Mouse (Mus musculus) liver, embryonic 14.5 days (tissue): ENCODE data around the gene Nemf. TPM values are rescaled to one million over a fixed set of nuclear protein-coding genes. Genes with fewer than 3 reads are reported as not detected.
"Not testable (repeated sequence)": the region's sequence is repeated elsewhere in the genome, so short reads cannot be mapped to it uniquely, and the experiment has no call there.

Source experiments
- ATAC-seq: fragments of 200-750 bp; cut with Nextera tagmentation; 2 replicates; pipeline ENCODE4 v1.8.0; 2017; ENCODE audit warnings: moderate number of reproducible peaks, mild to moderate bottlenecking, moderate library complexity; ENCODE audit not compliant: insufficient read depth
- DNase-seq, 3 experiments: peaks; one replicate each; pipeline ENCODE4 v3.0.0-alpha.2; 2012 to 2013; ENCODE audit warnings: low read depth in 3 of 3, low spot score in 3 of 3
- H3K27ac ChIP-seq: fragments of 300-500 bp; sonication (generic); 2 replicates; pipeline ENCODE4 v1.5.1; 2014; ENCODE audit warnings: moderate library complexity, mild to moderate bottlenecking, control low read depth, inconsistent platforms
- H3K27me3 ChIP-seq: fragments of 300-500 bp; sonication (generic); 2 replicates; pipeline ENCODE4 v1.6.1; 2014; ENCODE audit warnings: mild to moderate bottlenecking, low read length, moderate library complexity; ENCODE audit not compliant: control insufficient read depth, insufficient read depth
- H3K36me3 ChIP-seq: fragments of 300-500 bp; sonication (generic); replicated peaks from 2 replicates; pipeline ENCODE4 v1.6.1; 2014; ENCODE audit warnings: low read depth; ENCODE audit not compliant: control insufficient read depth, insufficient read depth
- H3K4me1 ChIP-seq, 2 experiments: fragments of 200-500 bp in 1 of 2; fragments of 300-500 bp in 1 of 2; sonication (generic) in 1 of 2; replicated peaks; 2 replicates each; pipeline ENCODE4 v1.6.1; 2012 to 2014; ENCODE audit warnings: antibody characterized with exemption in 1 of 2, inconsistent platforms in 1 of 2, low read length in 1 of 2; ENCODE audit not compliant: control insufficient read depth in 2 of 2, insufficient read depth in 2 of 2
- H3K4me2 ChIP-seq: fragments of 300-500 bp; sonication (generic); 2 replicates; pipeline ENCODE4 v1.6.1; 2014; ENCODE audit warnings: low read depth, mild to moderate bottlenecking, control low read depth, moderate library complexity
- H3K4me3 ChIP-seq, 2 experiments: fragments of 200-500 bp in 1 of 2; fragments of 300-500 bp in 1 of 2; sonication (generic) in 1 of 2; 2 replicates each; pipeline ENCODE4 v1.5.1; 2012 to 2014; ENCODE audit warnings: low read depth in 2 of 2, low read length in 2 of 2, mild to moderate bottlenecking in 2 of 2, control low read depth in 1 of 2, inconsistent platforms in 1 of 2, moderate library complexity in 1 of 2; ENCODE audit not compliant: insufficient read depth in 1 of 2
- H3K9ac ChIP-seq: fragments of 300-500 bp; sonication (generic); replicated peaks from 2 replicates; pipeline ENCODE4 v1.6.1; 2014; ENCODE audit warnings: mild to moderate bottlenecking, control low read depth, moderate library complexity
- H3K9me3 ChIP-seq: fragments of 300-500 bp; sonication (generic); 2 replicates; pipeline ENCODE4 v1.6.1; 2016; ENCODE audit warnings: low read length, mixed read lengths; ENCODE audit not compliant: control insufficient read depth
- CTCF ChIP-seq: IDR thresholded peaks from 2 replicates; pipeline ENCODE4 v1.5.1; 2016; ENCODE audit warnings: antibody characterized with exemption, low read depth, control low read depth
- EP300 ChIP-seq: IDR thresholded peaks from 2 replicates; pipeline ENCODE4 v1.6.1; 2016; ENCODE audit warnings: antibody characterized with exemption, low read depth
- WGBS: fragments of 180-500 bp; shearing (Covaris S2); extraction: QIAGEN DNeasy Blood & Tissue Kit; methylation state at CpG from one replicate; pipeline ENCODE4 v1.1.7; 2014; ENCODE audit not compliant: insufficient replicate concordance; 5-methylcytosine and 5-hydroxymethylcytosine counted together
- polyA plus RNA-seq, 2 experiments: library from polyadenylated mRNA; depleted of rRNA in 1 of 2; stranded (reverse) in 1 of 2; unstranded in 1 of 2; fragments of >200 nt; fragmentation: Nextera tagmentation in 1 of 2; extraction: Ambion mirVana in 1 of 2; gene quantifications; 2 replicates each; pipeline versions ENCODE4 v1.2.1 to v1.2.3; 2012 to 2014

Nemf gene
- polyA plus RNA-seq, 2 experiments = 11.1 to 33.7 TPM

DNA sequence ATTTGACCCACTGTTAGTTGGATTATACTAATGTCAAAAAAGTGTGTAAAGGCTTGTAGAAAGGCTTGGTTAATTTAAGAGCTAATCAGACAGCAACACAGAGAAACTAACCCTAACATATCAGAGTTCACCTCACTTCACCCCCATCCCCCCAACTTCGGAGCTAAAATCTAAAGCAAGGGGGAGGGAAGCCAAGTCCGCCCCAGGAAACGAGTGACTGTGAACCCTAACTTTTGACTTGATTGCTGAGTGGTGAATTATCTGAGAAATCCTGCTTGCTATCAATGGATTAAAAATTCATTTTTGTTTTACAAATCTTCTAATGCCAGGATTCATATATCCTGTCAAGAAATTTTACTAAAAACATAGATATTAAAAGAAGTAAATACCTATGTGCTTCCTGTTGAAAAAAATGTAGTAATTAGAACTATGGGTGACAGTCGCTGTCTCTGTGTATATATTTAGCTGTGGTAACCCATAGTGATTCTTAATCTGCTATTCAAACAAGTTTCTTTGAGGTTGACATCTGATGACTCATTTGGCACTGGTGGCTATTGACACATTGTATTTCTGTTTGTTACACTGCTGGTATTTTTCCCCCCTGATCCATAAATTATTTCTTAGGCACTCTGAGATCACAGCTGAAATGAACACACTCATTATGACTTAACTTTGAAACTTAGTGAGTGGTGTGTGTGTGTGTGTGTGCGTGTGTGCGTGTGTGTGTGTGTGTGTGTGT lies 28.7 kb upstream of the Nemf start:
- no peak for DNase-seq
- H3K4me3 ChIP-seq = no peak overlapping the region
- no peaks in the 10 kb centered on the region for H3K9me3 ChIP-seq
- peaks cover 5 to 12% of the 10 kb centered on the region in 2 experiments; a peak in 3 of 4 replicates for H3K4me1 ChIP-seq
- H3K27ac ChIP-seq = no peak overlapping the region
- TF ChIP-seq EP300 = no peak
- TF ChIP-seq CTCF = no peak
- 54% methylated on average over 6 of the region's 6 CpGs for WGBS
- ATAC-seq = no peak
- no peaks in the 10 kb centered on the region for H3K27me3 ChIP-seq
- H3K9ac ChIP-seq = no peak overlapping the region
- H3K4me2 ChIP-seq = no peak overlapping the region
- no peaks in the 10 kb centered on the region; the same call in 1 of the 2 replicates for H3K36me3 ChIP-seq

GRCm38 (mm10) chr12:69384606-69385005 lies 27.6 kb upstream of the Nemf start:
- Histone ChIP-seq H3K4me2 (no peak overlapping the region), H3K4me3 (no peak overlapping the region), H3K27me3 (no peaks in the 10 kb centered on the region), H3K9me3 (no peaks in the 10 kb centered on the region), H3K27ac (no peak overlapping the region), H3K36me3 (no peaks in the 10 kb centered on the region; the same call in 1 of the 2 replicates), H3K9ac (no peak overlapping the region), H3K4me1 (peaks cover 5 to 11% of the 10 kb centered on the region in 2 experiments; a peak in 3 of 4 replicates)
- no peak for TF ChIP-seq CTCF
- no peak for TF ChIP-seq EP300
- no peak for ATAC-seq
- WGBS = 69% methylated on average over 5 of the region's 5 CpGs
- DNase-seq = no peak

- H3K9me3 ChIP-seq = no peaks in the 10 kb centered on the region
- DNase-seq (no peak), ATAC-seq (no peak)
- H3K4me1 ChIP-seq = peaks cover 5 to 10% of the 10 kb centered on the region in 2 experiments; a peak in 3 of 4 replicates
- no peak overlapping the region for H3K4me3 ChIP-seq
- peaks cover 12% of the 10 kb centered on the region for H3K36me3 ChIP-seq
- no peak overlapping the region for H3K4me2 ChIP-seq
- TF ChIP-seq EP300 = no peak
- no peak for TF ChIP-seq CTCF
- H3K9ac ChIP-seq = no peak overlapping the region
- WGBS = 63% methylated on average over 1 of the region's 1 CpGs
- H3K27ac ChIP-seq = no peak overlapping the region
- no peaks in the 10 kb centered on the region for H3K27me3 ChIP-seq
Measured at GRCm38 (mm10) chr12:69382880-69383279, 25.9 kb upstream of the Nemf start.

DNA sequence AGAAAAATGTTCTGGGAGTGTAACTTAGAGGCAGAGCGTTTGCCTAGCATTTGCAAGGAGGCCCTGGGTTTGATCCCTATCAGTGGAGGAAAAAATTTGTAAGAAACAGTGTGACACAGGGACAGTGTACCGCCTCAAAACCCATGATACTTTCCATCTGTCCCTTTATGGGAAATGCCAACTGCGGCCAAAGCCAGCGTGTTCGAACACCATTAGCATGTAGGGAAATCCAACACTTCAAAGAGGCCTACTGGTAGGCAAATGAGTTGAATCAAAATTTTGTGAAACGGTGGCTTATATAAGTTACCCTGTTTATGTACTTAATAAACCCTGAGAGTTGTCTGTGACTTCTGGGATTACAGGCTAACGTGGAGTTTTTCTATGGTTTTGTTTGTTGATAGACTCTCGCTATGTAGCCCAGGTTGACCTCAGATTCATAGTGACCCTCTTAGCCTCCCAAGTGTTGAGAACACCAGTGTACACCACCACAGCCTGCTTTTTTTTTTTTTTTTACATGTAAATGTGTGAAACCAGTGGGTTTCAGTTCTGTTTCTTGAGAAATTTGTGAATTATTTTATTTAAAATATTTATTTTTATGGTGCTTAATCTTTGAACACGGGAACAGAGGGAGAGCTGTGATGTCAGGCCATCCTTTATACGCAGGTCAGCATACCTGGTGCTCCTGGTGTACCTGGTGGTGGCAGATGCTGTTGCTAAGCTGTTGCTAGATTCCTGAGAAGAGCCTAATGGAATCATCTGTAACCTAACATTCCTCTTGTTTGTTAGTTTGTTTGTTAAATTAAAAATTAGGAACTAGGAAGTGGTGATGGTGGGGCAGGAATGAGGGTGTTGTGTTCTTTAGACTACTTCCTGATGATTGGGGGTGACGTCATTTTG lies 21.8 kb upstream of the Nemf start:
- Histone ChIP-seq H3K4me3 (no peak overlapping the region), H3K27ac (no peak overlapping the region), H3K9me3 (no peaks in the 10 kb centered on the region), H3K4me2 (no peak overlapping the region), H3K27me3 (no peaks in the 10 kb centered on the region), H3K4me1 (peaks cover 8 to 16% of the 10 kb centered on the region in 2 experiments), H3K36me3 (peaks cover 31% of the 10 kb centered on the region), H3K9ac (no peak overlapping the region)
- 79% methylated on average over 11 of the region's 11 CpGs for WGBS
- no peak for DNase-seq
- no peak for ATAC-seq
- TF ChIP-seq EP300 (no peak), CTCF (no peak)

DNA sequence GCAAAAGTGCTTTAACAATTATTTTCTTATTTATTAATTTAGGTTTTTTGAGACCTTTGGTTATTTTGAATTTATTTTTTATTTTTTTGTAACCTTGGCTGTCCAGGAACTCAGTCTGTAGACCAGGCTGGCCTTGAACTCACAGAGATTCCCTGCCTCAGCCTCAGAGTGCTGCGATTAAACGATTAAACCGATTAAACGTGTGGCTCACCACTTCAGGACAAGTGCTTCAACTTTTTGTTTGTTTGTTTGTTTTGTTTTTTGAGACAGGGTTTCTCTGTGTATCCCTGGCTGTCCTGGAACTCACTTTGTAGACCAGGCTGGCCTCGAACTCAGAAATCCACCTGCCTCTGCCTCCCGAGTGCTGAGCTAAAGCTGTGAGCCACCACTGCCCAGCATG lies 20.7 kb upstream of the Nemf start:
- DNase-seq, H3K9ac ChIP-seq, H3K9me3 ChIP-seq, H3K27me3 ChIP-seq, H3K27ac ChIP-seq, H3K4me3 ChIP-seq, ATAC-seq, H3K4me2 ChIP-seq: not testable (repeated sequence)
- Histone ChIP-seq H3K4me1 (peaks cover 4 to 11% of the 10 kb centered on the region in 2 experiments), H3K36me3 (peaks cover 40% of the 10 kb centered on the region)
- 87% methylated on average over 6 of the region's 6 CpGs for WGBS
